Mouse (Mus musculus) heart, adult 11 months (tissue): Measurements from ENCODE around the gene Mdn1.
A peak's percentile ranks its signal among the peaks of the same experiment; 100 is the strongest.

Experiments used
- DNase-seq: peaks from one replicate; pipeline ENCODE4 v3.0.0; 2022

Gene Mdn1

GRCm38 (mm10) chr4:32789020-32789419 lies 132.1 kb downstream of the Mdn1 start:
- peak; percentile 75 for DNase-seq

- DNase-seq, result no peak
These were observed 142.1 kb downstream of the Mdn1 start for GRCm38 (mm10) chr4:32798976-32799375.

GRCm38 (mm10) chr4:32799966-32800576 lies 143.2 kb downstream of the Mdn1 start, which contains the start of gene Lyrm2:
TSS of gene Lyrm2 (plus strand) at chr4:32800253.
- peak; percentile 98 for DNase-seq

- DNase-seq, result no peak
These were observed 143.8 kb downstream of the Mdn1 start for GRCm38 (mm10) chr4:32800577-32801170.

GRCm38 (mm10) chr4:32817478-32817877 lies 160.6 kb downstream of the Mdn1 start:
- no peak for DNase-seq

GRCm38 (mm10) chr4:32820676-32821075 lies 163.8 kb downstream of the Mdn1 start:
- no peak for DNase-seq

- DNase-seq, result no peak
These were observed 167.3 kb downstream of the Mdn1 start for GRCm38 (mm10) chr4:32824254-32824653.
